Mouse (Mus musculus) hindlimb bud, embryonic 11.5 days (tissue): ENCODE data around the gene Cd247.

Experiments used
- DNase-seq: peaks from one replicate; pipeline ENCODE4 v3.0.0-alpha.2; 2012; ENCODE audit warnings: low read depth, low spot score; ENCODE audit errors: extremely low spot score

Cd247 gene

DNA sequence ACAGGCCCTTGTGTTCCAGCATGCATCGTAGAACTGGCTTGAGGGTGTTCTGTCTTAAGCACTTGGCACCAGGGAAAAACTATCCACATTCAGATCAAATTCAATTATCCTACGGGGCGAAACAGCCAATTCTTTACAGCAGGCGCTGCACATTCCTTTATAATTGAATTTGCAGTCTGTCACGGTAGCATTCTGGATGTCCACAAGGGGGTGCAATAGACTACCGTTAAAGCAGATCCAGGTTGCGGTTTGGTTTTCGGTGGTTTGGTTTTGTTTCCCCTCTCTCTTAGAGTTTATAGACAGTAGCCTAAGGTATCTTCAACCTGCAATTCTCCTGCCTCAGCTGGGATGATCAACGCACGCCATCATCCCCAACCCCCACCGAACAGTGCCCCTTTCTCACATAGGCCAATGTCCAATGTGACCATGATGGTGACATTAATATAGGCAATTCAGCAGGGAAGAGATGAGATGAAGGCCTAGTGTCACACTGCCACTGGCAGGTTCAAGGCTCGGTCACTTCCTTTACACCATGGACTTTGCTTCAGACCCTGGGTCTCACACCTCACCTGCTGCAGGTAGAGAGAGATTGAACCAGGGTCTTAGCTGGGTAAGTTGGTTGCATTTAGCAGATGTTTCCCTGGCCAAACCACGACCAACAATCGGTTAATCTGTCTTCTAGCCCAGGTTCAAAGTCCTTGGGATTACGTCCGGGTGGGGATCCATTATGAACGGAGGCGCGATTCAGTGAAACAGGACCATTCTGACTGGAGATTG lies 12.8 kb upstream of the Cd247 start:
- no peak for DNase-seq

- DNase-seq = no peak
These were observed 8.4 kb upstream of the Cd247 start for GRCm38 (mm10) chr1:165779954-165780585.

GRCm38 (mm10) chr1:165780586-165781111 lies 7.8 kb upstream of the Cd247 start:
- no peak for DNase-seq

DNA sequence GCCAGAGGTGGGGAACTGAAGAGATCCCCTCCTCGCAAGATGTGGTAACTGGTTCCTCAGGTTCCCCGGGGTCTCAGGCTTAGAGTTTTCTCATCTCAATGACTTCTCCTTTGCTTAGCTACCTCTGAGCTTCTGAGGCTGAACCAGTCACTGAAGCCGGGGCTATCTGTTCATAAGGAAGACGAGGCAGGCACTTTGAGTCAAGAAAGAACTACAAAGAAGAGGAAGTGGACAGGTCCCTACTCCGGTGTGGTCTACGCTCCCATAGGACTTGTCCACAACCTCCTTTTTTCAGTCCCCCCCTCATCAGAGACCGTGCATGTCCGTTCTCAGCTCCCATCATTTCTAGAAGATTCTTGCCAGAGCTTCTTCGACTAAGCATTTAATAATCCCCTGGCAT lies 7.1 kb upstream of the Cd247 start:
- DNase-seq = no peak

DNA sequence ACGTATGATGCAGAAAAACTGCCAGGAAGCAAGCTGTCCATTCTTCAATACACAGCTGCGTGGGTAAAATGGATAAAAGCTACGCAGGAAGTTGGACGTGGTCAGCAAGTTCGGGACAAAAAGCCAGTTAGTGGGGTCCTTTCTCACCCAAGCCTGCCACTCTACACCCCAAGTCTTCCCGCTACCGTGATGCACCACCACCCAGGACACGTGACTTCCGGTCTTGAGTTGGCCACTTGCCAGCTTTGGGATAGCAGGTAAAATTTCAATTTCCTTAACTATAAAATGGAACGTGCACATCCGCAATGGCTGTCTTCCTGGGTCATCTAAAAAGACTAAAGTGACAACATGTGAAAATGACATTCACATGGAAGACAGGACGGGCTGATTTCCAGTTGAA lies 6.6 kb upstream of the Cd247 start:
- no peak for DNase-seq

- peak; percentile 56 for DNase-seq
These were observed 2.2 kb upstream of the Cd247 start for GRCm38 (mm10) chr1:165786296-165786695.

- DNase-seq = no peak
These were observed 682 bp downstream of the Cd247 start for GRCm38 (mm10) chr1:165789066-165789660.

GRCm38 (mm10) chr1:165789963-165790362 lies 1.5 kb downstream of the Cd247 start:
- no peak for DNase-seq

GRCm38 (mm10) chr1:165790461-165791210 lies 2.2 kb downstream of the Cd247 start:
- no peak for DNase-seq

GRCm38 (mm10) chr1:165791411-165791810 lies 2.9 kb downstream of the Cd247 start:
- no peak for DNase-seq

DNA sequence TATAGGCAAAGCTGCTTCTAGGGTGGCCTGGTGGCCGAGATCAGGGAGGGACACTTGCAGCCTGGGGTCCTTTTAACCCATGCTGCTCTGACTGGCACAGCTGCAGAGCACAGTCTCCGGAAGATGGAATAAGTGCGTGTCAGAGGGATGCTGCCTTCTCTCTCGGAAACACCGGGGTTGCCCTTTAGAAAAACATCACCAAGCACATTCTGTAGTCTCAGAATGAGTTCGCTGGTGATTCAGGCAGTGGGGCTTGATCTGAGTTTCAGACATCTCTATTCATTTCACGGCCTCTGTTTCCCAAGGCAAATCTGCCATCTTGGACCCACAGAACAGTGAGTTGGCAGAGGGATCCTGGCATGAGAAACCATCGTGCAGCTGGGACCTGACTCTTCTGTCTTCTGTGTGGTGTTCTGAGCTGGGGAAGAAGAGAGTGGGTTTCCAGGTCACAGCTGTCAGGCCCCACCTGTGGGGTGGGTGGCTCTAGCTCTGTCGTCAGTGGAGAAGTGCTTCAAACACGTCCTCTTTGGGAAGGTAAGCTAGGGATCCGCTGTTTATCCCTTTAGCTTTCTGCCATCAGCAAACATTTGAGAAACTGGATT lies 13.3 kb downstream of the Cd247 start:
- DNase-seq = no peak

- no peak for DNase-seq
These were observed 14.6 kb downstream of the Cd247 start for GRCm38 (mm10) chr1:165803107-165803506.

DNA sequence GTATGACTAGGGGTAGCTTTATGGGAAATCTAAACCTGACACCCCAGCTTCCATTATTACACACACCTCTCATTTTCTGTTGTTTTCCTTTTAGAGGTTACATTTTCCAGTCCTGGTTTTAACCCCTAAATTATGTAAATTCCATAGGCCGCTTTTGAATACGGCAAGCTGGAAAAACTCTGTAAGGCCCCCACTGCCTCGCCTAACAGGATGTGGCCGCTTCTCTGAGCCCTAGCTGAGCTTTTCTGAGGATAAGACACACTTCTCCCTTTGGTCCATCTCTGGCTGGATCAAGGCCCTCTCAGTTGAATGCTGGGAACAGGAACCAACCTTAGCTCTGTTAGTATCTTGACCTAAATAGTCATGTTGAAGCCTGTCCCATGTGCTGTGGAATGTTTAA lies 15.7 kb downstream of the Cd247 start:
- DNase-seq = no peak

DNA sequence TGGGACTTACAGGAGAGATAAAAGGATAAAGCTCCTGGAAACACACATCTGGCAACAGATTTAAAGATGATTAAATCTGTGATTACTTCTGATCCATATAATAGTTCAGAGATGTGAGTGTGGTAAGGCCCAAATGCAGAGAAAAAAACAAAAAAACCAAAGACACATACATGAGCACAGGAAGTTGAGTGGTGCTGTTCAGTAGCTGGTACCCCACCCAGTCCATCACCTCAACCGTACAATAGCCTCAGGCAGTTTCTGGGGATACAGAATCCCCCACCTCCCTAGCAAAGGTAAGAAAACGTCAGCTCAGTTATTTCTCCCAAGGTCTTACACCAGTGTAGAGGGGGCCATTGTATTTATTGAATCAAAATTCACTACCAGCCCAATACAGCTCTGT lies 22.2 kb downstream of the Cd247 start:
- DNase-seq = no peak

- no peak for DNase-seq
These were observed 22.7 kb downstream of the Cd247 start for GRCm38 (mm10) chr1:165811170-165811569.

GRCm38 (mm10) chr1:165812775-165813174 lies 24.3 kb downstream of the Cd247 start:
- no peak for DNase-seq

- DNase-seq = no peak
These were observed 25.6 kb downstream of the Cd247 start for GRCm38 (mm10) chr1:165814116-165814515.

DNA sequence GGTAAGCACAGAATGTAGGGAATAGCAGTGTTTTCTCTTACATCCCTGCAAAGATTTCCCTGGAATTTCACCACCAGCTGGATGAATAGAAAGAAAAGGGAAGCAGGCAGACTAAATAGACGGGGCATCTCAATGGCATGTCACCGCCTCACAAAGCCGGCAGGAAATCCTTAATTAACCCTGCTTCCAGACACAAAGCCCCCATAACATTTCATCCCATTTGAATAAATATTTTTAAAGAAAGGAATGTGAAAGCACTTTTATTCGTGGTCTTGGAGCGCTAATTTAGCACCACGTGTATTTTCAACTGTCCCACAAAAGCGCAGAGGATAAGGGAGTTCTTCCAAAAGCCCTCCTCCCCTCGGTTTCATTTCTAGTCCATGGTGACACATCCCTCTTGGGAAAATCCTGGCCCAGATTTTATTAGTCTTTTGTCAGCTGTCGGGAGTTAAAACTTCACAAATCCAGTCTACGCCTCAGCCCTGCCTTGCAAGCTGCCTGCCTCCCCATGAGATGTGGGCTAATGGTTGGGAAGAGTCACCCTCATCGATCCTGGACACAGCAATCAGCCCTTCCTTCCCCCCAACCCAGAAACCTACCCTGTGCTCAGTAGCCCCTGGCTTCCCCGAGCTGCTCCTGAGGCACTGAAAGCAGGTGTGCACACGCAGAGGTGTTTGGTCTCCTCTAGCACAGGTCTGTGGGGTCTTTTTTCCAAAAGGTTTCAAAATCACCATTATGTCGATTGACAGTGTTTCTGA lies 26.2 kb downstream of the Cd247 start:
- no peak for DNase-seq

- DNase-seq = no peak
These were observed 27.9 kb downstream of the Cd247 start for GRCm38 (mm10) chr1:165816391-165816790.

- no peak for DNase-seq
These were observed 28.8 kb downstream of the Cd247 start for GRCm38 (mm10) chr1:165817264-165817663.
